Mouse (Mus musculus) embryonic facial prominence, embryonic 14.5 days (tissue): ENCODE results near the gene Man1a. TPM values are rescaled to one million over a fixed set of nuclear protein-coding genes. Genes with fewer than 3 reads are reported as not detected.

Experiments used
- ATAC-seq: fragments of 200-750 bp; cut with Nextera tagmentation; 2 replicates; pipeline ENCODE4 v1.8.0; 2017; ENCODE audit warnings: low read depth, moderate number of reproducible peaks, moderate TSS enrichment
- DNase-seq: peaks from one replicate; pipeline ENCODE4 v3.0.0-alpha.2; 2015; ENCODE audit warnings: low spot score
- H3K27ac ChIP-seq: fragments of 300-500 bp; sonication (generic); replicated peaks from 2 replicates; pipeline ENCODE4 v1.5.1; 2014; ENCODE audit warnings: low read depth, mild to moderate bottlenecking, low read length, moderate library complexity
- H3K27me3 ChIP-seq: fragments of 300-500 bp; sonication (generic); replicated peaks from 2 replicates; pipeline ENCODE4 v1.6.1; 2014; ENCODE audit warnings: low read length; ENCODE audit not compliant: control insufficient read depth, insufficient read depth
- H3K36me3 ChIP-seq: fragments of 300-500 bp; sonication (generic); 2 replicates; pipeline ENCODE4 v1.6.1; 2014; ENCODE audit warnings: low read length, mixed read lengths; ENCODE audit not compliant: control insufficient read depth, insufficient read depth
- H3K4me1 ChIP-seq: fragments of 300-500 bp; sonication (generic); 2 replicates; pipeline ENCODE4 v1.6.1; 2014; ENCODE audit warnings: antibody characterized with exemption, low read length; ENCODE audit not compliant: control insufficient read depth, insufficient read depth
- H3K4me2 ChIP-seq: fragments of 300-500 bp; sonication (generic); 2 replicates; pipeline ENCODE4 v1.6.1; 2014; ENCODE audit warnings: low read depth, mild to moderate bottlenecking, low read length, moderate library complexity, mixed read lengths
- H3K4me3 ChIP-seq: fragments of 300-500 bp; sonication (generic); 2 replicates; pipeline ENCODE4 v1.5.1; 2014; ENCODE audit warnings: low read depth, mild to moderate bottlenecking, low read length
- H3K9ac ChIP-seq: fragments of 300-500 bp; sonication (generic); 2 replicates; pipeline ENCODE4 v1.6.1; 2014; ENCODE audit warnings: low read depth, mild to moderate bottlenecking, low read length, moderate library complexity, mixed read lengths
- H3K9me3 ChIP-seq: fragments of 300-500 bp; sonication (generic); 2 replicates; pipeline ENCODE4 v1.6.1; 2016; ENCODE audit warnings: low read length; ENCODE audit not compliant: control insufficient read depth
- WGBS: fragments of 180-500 bp; shearing (Covaris S2); extraction: QIAGEN DNeasy Blood & Tissue Kit; methylation state at CpG from one replicate; pipeline ENCODE4 v1.1.7; 2014; 5-methylcytosine and 5-hydroxymethylcytosine counted together
- polyA plus RNA-seq: library from polyadenylated mRNA; unstranded; fragments of >200 nt; fragmentation: Nextera tagmentation; extraction: Ambion mirVana; gene quantifications from 2 replicates; pipeline ENCODE4 v1.2.1, GENCODE M21; 2014

The Man1a gene
- polyA plus RNA-seq, 1 experiment from 2014 or later, result 11.3 TPM

DNA sequence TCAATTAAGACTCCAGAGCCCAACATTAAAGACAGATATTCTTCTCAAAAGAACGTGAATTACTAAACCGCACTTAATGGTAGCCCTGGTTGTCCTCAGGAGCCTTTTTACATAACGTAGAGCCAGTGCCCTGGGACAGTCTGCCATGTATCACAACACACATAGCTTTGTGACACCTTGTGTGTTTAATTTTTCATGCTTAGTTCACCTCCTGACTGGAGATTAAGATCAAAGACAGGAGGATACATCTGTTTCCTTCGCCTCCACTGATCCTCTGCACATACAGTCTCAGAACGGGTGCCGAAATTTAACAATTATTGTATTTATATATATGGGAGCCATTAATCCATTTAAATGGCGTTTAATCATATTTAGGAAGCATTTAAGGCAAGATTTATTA is 134.8 kb downstream of the Man1a start:
- no peaks in the 10 kb centered on the region for H3K27me3 ChIP-seq
- DNase-seq (no peak), ATAC-seq (no peak)
- no peak overlapping the region for H3K4me3 ChIP-seq
- H3K27ac ChIP-seq, result no peak overlapping the region
- no peak overlapping the region for H3K9ac ChIP-seq
- no peaks in the 10 kb centered on the region for H3K4me1 ChIP-seq
- no peak overlapping the region for H3K4me2 ChIP-seq
- H3K36me3 ChIP-seq, result no peaks in the 10 kb centered on the region
- no peaks in the 10 kb centered on the region for H3K9me3 ChIP-seq
- WGBS, result 72% methylated on average over 7 of the region's 7 CpGs

GRCm38 (mm10) chr10:53938199-53938598 is 138.2 kb downstream of the Man1a start:
- no peak for ATAC-seq
- no peaks in the 10 kb centered on the region for H3K27me3 ChIP-seq
- H3K9ac ChIP-seq, result no peak overlapping the region
- DNase-seq, result peak; percentile 42
- H3K4me3 ChIP-seq, result no peak overlapping the region
- no peaks in the 10 kb centered on the region for H3K4me1 ChIP-seq
- no peaks in the 10 kb centered on the region for H3K36me3 ChIP-seq
- H3K27ac ChIP-seq, result no peak overlapping the region
- H3K4me2 ChIP-seq, result no peak overlapping the region
- WGBS, result 77% methylated on average over 3 of the region's 3 CpGs
- no peaks in the 10 kb centered on the region for H3K9me3 ChIP-seq

DNA sequence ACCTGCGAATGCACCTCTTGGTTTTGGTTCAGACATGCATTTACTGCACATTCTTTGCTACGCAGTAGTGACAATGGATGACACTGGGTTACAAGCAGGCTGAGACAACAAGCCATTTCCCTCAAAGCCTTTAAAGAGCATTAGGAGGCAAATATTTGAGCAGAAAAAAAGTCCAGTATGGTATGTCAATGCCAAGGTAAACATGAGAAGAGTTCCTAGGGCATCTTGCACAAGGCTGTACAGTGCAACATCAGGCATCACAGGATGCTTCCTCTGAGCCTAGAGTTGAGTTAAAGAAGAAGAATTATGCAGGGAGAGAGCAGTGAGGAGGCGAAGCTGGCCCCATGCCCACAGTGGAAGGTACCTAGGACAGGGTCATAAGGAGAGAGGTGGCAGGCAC is 140.3 kb downstream of the Man1a start:
- no peak overlapping the region for H3K9ac ChIP-seq
- no peak overlapping the region for H3K27ac ChIP-seq
- H3K9me3 ChIP-seq, result no peaks in the 10 kb centered on the region
- H3K4me3 ChIP-seq, result no peak overlapping the region
- 74% methylated on average over 3 of the region's 3 CpGs for WGBS
- no peak overlapping the region for H3K4me2 ChIP-seq
- no peak for DNase-seq
- H3K36me3 ChIP-seq, result no peaks in the 10 kb centered on the region
- no peak for ATAC-seq
- no peaks in the 10 kb centered on the region for H3K27me3 ChIP-seq
- H3K4me1 ChIP-seq, result no peaks in the 10 kb centered on the region

GRCm38 (mm10) chr10:53929722-53930500 is 146.5 kb downstream of the Man1a start:
- WGBS, result 71% methylated on average over 4 of the region's 4 CpGs
- Histone ChIP-seq H3K4me2 (no peak overlapping the region), H3K27ac (no peak overlapping the region), H3K4me3 (no peak overlapping the region), H3K36me3 (no peaks in the 10 kb centered on the region), H3K9ac (no peak overlapping the region), H3K4me1 (no peaks in the 10 kb centered on the region), H3K9me3 (no peaks in the 10 kb centered on the region), H3K27me3 (no peaks in the 10 kb centered on the region)
- ATAC-seq, result no peak
- no peak for DNase-seq

GRCm38 (mm10) chr10:53927904-53928303 is 148.5 kb downstream of the Man1a start:
- no peak overlapping the region for H3K4me3 ChIP-seq
- DNase-seq, result no peak
- no peak overlapping the region for H3K9ac ChIP-seq
- 80% methylated on average over 5 of the region's 5 CpGs for WGBS
- no peak overlapping the region for H3K27ac ChIP-seq
- H3K9me3 ChIP-seq, result no peaks in the 10 kb centered on the region
- H3K4me2 ChIP-seq, result no peak overlapping the region
- H3K36me3 ChIP-seq, result no peaks in the 10 kb centered on the region
- ATAC-seq, result no peak
- H3K27me3 ChIP-seq, result no peaks in the 10 kb centered on the region
- no peaks in the 10 kb centered on the region for H3K4me1 ChIP-seq

DNA sequence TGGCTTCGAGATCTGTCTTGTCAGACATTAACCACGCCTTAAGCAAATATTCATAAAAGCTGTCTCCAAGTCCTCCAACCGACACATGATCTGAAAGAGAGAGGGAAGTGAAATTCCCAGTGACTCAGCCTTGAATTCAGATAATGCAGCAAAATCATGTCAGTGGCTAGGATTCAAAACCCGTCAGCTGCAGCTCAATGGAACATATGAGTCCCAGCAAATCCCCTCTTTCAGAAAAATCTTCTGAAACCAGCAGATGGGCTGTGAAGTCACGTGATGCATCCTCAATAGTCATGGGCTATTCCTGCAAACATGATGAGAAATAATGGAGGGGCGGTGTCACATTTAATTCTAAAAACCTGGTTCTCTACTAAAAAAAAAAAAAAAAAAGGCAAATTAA is 151.0 kb downstream of the Man1a start:
- no peak overlapping the region for H3K4me2 ChIP-seq
- ATAC-seq, result no peak
- no peak overlapping the region for H3K9ac ChIP-seq
- no peaks in the 10 kb centered on the region for H3K27me3 ChIP-seq
- H3K9me3 ChIP-seq, result no peaks in the 10 kb centered on the region
- H3K36me3 ChIP-seq, result no peaks in the 10 kb centered on the region
- 67% methylated on average over 6 of the region's 6 CpGs for WGBS
- no peak overlapping the region for H3K27ac ChIP-seq
- H3K4me1 ChIP-seq, result no peaks in the 10 kb centered on the region
- no peak overlapping the region for H3K4me3 ChIP-seq
- DNase-seq, result peak; percentile 39

DNA sequence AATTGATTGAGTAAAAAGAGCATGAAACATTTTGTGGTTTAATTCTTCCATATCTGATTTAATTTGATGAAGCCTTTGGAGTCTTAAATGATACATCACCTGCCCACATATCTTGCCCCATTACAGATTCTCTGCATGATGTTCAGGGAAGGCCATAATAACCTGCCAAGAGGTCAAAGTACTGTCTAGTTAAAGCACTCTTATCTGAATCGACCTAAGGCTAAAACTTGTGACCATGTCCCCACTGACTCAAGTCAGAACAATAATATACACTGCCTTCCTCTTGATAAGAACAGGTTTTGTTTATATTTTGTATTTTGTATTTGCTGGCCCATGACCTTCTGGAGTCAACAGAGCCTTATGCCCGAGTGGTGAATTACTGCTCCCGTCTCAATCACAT is 154.2 kb downstream of the Man1a start:
- WGBS, result 82% methylated on average over 3 of the region's 3 CpGs
- DNase-seq, result no peak
- no peak overlapping the region for H3K27ac ChIP-seq
- H3K4me3 ChIP-seq, result no peak overlapping the region
- H3K4me1 ChIP-seq, result no peaks in the 10 kb centered on the region
- no peak overlapping the region for H3K4me2 ChIP-seq
- H3K36me3 ChIP-seq, result no peaks in the 10 kb centered on the region
- ATAC-seq, result no peak
- no peak overlapping the region for H3K9ac ChIP-seq
- no peaks in the 10 kb centered on the region for H3K27me3 ChIP-seq
- H3K9me3 ChIP-seq, result no peaks in the 10 kb centered on the region

GRCm38 (mm10) chr10:53917517-53917916 is 158.9 kb downstream of the Man1a start:
- no peak for ATAC-seq
- H3K9ac ChIP-seq, result no peak overlapping the region

DNA sequence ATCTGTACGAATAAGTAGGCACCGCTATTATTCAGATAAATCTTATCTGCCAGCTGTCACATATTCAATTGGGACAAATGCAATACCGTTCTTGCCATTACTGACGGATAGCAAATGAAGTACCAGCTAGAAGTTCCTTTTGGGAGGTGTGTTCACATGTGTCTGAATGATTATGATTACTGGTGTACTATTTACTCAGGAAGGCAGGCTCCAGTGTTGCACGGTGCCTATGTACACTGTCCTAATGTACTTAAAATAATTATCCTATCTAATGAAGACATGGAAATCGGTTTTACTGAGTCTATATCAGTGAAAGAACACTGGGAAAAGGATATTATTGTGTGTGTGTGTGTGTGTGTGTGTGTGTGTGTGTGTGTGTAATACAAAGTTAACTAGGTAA is 160.7 kb downstream of the Man1a start:
- no peak for ATAC-seq
- Histone ChIP-seq H3K27ac (no peak overlapping the region), H3K9ac (no peak overlapping the region), H3K4me2 (no peak overlapping the region), H3K9me3 (no peaks in the 10 kb centered on the region), H3K4me3 (no peak overlapping the region), H3K4me1 (no peaks in the 10 kb centered on the region), H3K36me3 (no peaks in the 10 kb centered on the region), H3K27me3 (no peaks in the 10 kb centered on the region)
- WGBS, result 71% methylated on average over 6 of the region's 6 CpGs
- DNase-seq, result no peak

More at GRCm38 (mm10) chr10:53917517-53917916, 158.9 kb downstream of the Man1a start:
- Histone ChIP-seq H3K4me1 (no peaks in the 10 kb centered on the region), H3K4me2 (no peak overlapping the region), H3K27me3 (no peaks in the 10 kb centered on the region), H3K36me3 (no peaks in the 10 kb centered on the region), H3K4me3 (no peak overlapping the region), H3K9me3 (no peaks in the 10 kb centered on the region), H3K27ac (no peak overlapping the region)
- WGBS, result 71% methylated on average over 3 of the region's 3 CpGs
- DNase-seq, result peak; percentile 25
